Mouse (Mus musculus): ENCODE results near the gene Pip5k1c. TPM values are rescaled to one million over a fixed set of nuclear protein-coding genes. Genes with fewer than 3 reads are reported as not detected.
A peak's percentile ranks its signal among the peaks of the same experiment; 100 is the strongest.

The Pip5k1c gene
- polyA plus RNA-seq, 1 experiment from 2014 or later, result 62.9 TPM

DNA sequence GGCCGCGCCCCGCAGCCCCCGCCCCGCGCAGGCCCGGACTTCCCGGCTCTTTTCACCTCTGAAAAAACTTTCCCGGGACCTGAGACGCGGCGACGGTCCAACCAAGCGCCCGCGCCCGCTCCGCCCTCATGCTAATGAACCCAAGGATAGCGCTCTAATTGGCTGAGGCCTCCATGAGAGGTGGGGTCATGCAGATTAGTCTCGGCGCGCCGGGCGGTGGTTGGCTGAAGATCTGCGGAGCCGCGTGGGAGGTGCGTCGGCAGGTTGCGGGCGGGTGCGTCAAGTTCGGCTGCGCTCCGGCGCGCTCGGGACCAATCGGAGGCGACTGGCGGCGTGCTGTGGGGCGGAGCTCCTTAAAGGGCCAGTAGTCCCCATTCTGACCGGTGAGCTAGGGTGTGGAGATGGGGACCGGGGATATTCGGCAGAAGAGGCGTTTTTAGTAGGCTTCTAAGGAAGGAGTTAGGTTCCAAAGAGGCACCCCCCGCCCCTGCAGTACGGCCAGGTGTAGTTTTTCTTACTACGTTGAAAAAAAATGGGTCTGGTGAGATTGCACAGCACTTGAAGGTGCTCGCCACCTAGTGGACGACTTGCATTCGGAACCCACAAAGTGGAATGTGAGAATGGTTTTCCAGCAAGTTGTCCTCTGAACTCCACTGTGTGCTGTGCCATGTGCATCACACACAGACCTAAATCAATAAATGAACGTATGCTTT, 57.7 kb downstream of the Pip5k1c start, which contains the start of gene Hmg20b:
Hmg20b (minus strand) TSS at position 130 of the 713 bp plus-strand sequence.
- Histone ChIP-seq H3K4me1 (ENCODE audit: insufficient read depth, low read length) (peaks cover 33% of the 10 kb centered on the region), H3K4me3 (ENCODE audit: low read length) (peak within 1 kb of the TSS; percentile 88), H3K4me2 (replicated peaks; ENCODE audit: low read depth, low read length) (peak within 1 kb of the TSS; percentile 90), H3K9me3 (ENCODE audit: low read length) (no peaks in the 10 kb centered on the region), H3K27ac (ENCODE audit: low read length) (peak within 1 kb of the TSS; percentile 81), H3K9ac (replicated peaks; ENCODE audit: low read length) (peak within 1 kb of the TSS; percentile 97), H3K36me3 (ENCODE audit: insufficient read depth, low read length) (peaks cover 7% of the 10 kb centered on the region; the same call in 1 of the 2 replicates), H3K27me3 (ENCODE audit: insufficient read depth, low read length) (no peaks in the 10 kb centered on the region)
- WGBS, result under 1% methylated on average over 52 of the region's 54 CpGs
- peak; percentile 95 for ATAC-seq (ENCODE audit: low FRiP score, low TSS enrichment)

DNA sequence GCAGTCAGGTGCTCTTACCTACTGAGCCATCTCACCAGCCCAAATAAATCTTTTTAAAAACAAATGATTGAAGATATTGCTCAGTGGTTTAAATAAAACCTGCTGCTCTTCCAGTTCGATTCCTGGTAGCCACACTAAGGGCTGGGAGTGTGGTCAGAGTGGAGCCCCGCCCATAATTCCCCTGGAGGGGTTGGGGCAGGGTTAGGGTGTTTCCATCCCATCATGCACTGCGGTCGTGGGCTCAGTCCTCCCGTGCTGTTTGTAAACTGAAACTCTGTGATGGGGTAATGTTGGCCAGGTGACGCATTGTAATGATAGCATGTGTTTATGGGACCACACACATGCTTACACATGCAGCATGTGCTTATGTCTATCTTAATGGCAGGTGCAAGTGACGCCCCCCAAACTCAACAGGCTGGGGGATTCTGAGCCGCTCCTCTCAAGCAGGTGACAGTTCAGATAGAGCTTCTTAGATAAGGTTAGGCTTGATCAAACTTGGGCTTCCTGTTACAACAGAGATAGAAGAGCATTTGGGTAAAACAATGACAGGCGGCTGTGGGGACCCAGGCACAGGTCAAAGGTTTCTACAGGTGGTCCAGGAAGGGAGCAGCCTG, 59.0 kb downstream of the Pip5k1c start:
- Histone ChIP-seq H3K9ac (replicated peaks; ENCODE audit: low read length) (no peak overlapping the region), H3K27ac (ENCODE audit: low read length) (no peak overlapping the region), H3K4me2 (replicated peaks; ENCODE audit: low read depth, low read length) (no peak overlapping the region), H3K36me3 (ENCODE audit: insufficient read depth, low read length) (peaks cover 7% of the 10 kb centered on the region; the same call in 1 of the 2 replicates), H3K9me3 (ENCODE audit: low read length) (no peaks in the 10 kb centered on the region), H3K4me1 (ENCODE audit: insufficient read depth, low read length) (peaks cover 36% of the 10 kb centered on the region), H3K4me3 (ENCODE audit: low read length) (no peak overlapping the region), H3K27me3 (ENCODE audit: insufficient read depth, low read length) (no peaks in the 10 kb centered on the region)
- 28% methylated on average over 9 of the region's 9 CpGs for WGBS
- ATAC-seq (ENCODE audit: low FRiP score, low TSS enrichment), result no peak

GRCm38 (mm10) chr10:81354738-81355477, 62.1 kb downstream of the Pip5k1c start:
- no peaks in the 10 kb centered on the region for H3K9me3 ChIP-seq (ENCODE audit: low read length)
- H3K4me3 ChIP-seq (ENCODE audit: low read length), result no peak overlapping the region
- peaks cover 35% of the 10 kb centered on the region for H3K4me1 ChIP-seq (ENCODE audit: insufficient read depth, low read length)
- H3K9ac ChIP-seq (replicated peaks; ENCODE audit: low read length), result no peak overlapping the region
- ATAC-seq (ENCODE audit: low FRiP score, low TSS enrichment), result no peak
- 71% methylated on average over 9 of the region's 9 CpGs for WGBS
- H3K27me3 ChIP-seq (ENCODE audit: insufficient read depth, low read length), result no peaks in the 10 kb centered on the region
- no peak overlapping the region for H3K27ac ChIP-seq (ENCODE audit: low read length)
- no peaks in the 10 kb centered on the region for H3K36me3 ChIP-seq (ENCODE audit: insufficient read depth, low read length)
- H3K4me2 ChIP-seq (replicated peaks; ENCODE audit: low read depth, low read length), result no peak overlapping the region

DNA sequence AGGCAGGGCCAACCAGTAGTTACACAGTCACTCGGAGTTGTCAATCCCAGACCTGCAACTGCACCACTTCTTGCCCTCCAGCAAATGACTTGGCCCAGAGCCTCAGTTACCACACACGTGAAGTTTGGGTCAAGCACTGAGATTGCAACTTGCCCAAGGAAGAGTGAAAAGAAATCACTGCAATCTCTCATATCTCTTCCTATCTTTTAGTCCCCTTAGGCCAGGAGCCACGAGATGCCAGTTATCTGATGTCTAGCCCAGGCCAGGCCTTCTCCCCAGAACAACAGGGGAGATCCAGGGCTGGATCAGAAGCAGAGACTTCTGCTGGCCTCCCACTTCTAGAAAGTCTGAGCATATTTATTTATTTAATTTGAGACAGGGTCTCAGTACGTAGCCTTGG, 62.8 kb downstream of the Pip5k1c start:
- Histone ChIP-seq H3K27me3 (ENCODE audit: insufficient read depth, low read length) (no peaks in the 10 kb centered on the region), H3K4me2 (replicated peaks; ENCODE audit: low read depth, low read length) (no peak overlapping the region), H3K9ac (replicated peaks; ENCODE audit: low read length) (no peak overlapping the region), H3K36me3 (ENCODE audit: insufficient read depth, low read length) (no peaks in the 10 kb centered on the region), H3K4me3 (ENCODE audit: low read length) (no peak overlapping the region), H3K4me1 (ENCODE audit: insufficient read depth, low read length) (peaks cover 35% of the 10 kb centered on the region), H3K27ac (ENCODE audit: low read length) (no peak overlapping the region), H3K9me3 (ENCODE audit: low read length) (no peaks in the 10 kb centered on the region)
- 80% methylated on average over 4 of the region's 4 CpGs for WGBS
- no peak for ATAC-seq (ENCODE audit: low FRiP score, low TSS enrichment)

DNA sequence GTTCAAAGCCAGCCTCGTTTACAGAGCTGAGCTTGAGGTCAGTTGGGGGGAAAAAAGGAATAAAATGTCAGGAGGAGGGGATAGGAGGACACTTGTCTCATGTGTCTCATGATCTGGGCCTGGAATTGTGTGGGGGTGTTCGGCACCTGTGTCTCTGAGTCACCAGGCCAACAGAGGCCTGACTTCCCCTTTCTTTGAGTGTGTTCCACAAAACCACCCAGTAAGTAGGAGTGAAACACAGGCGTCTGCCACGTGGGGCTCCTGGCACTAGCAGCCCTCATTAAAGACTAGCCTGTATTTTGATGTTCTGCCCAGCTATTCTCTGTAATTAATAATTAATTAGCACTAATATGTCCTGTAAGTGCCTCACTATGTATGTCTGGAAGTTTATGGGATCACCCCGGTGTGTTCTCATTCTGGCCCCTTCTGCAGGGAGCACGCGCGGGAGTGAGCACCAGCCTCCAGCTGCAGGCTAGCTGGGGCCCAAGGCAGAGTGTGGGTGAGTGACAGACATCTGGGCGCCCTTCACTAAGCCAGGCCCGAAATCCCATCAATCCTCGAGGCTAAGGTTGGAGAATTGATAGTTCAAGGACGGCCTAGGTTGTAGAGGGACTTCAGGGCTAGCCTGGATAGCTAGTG, 63.7 kb downstream of the Pip5k1c start:
- Histone ChIP-seq H3K27me3 (ENCODE audit: insufficient read depth, low read length) (no peaks in the 10 kb centered on the region), H3K36me3 (ENCODE audit: insufficient read depth, low read length) (no peaks in the 10 kb centered on the region), H3K9ac (replicated peaks; ENCODE audit: low read length) (peak overlapping the region; percentile 46; the same call in 1 of the 2 replicates), H3K27ac (ENCODE audit: low read length) (no peak overlapping the region), H3K9me3 (ENCODE audit: low read length) (no peaks in the 10 kb centered on the region), H3K4me3 (ENCODE audit: low read length) (peak overlapping the region; percentile 79; the same call in 1 of the 2 replicates), H3K4me2 (replicated peaks; ENCODE audit: low read depth, low read length) (peak overlapping the region; percentile 99), H3K4me1 (ENCODE audit: insufficient read depth, low read length) (peaks cover 28% of the 10 kb centered on the region)
- WGBS, result 50% methylated on average over 12 of the region's 12 CpGs
- no peak for ATAC-seq (ENCODE audit: low FRiP score, low TSS enrichment)

DNA sequence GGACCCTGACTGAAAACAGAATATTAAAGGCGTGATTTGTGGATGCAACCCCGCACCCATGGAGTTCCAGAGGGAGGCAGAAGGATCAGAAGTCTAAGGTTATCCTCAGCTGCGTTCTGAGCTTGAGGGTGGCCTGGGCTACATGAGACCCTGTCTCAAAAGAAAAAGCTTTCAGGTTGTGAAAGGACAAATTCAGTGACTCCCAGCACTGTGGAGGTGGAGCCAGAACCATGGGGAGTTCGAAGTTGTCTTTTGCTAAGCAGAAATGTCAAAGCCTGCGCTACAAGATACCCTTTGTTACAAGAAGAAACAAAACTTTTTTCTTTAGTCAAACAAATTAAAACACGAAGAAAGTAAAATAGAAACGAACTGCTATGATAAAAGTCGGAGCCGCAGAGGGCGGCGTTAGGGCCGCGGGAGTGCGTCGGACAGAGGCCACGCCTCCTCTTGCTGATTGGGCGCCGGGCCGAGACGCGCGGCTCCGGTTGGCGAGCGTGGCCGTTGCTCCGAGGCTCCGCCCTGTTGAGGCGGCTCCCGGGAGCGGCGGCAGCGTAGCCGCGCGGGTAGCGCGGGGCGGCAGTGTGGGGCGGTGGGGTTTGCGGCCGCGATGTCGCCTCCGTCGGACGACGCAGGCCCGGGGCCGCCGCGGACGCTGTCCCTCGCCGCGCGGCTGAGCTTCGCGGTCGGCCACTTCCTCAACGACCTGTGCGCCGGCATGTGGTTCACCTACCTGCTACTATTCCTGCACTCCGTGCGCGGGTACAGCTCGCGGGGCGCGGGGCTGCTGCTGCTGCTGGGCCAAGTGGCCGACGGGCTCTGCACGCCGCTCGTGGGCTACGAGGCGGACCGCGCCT, 64.5 kb downstream of the Pip5k1c start, which contains the start of gene Mfsd12:
Mfsd12 (plus strand) TSS at position 501 of the 854 bp plus-strand sequence.
- peak within 1 kb of the TSS; percentile 83 for H3K9ac ChIP-seq (replicated peaks; ENCODE audit: low read length)
- peak; percentile 80 for ATAC-seq (ENCODE audit: low FRiP score, low TSS enrichment)
- peaks cover 25% of the 10 kb centered on the region for H3K4me1 ChIP-seq (ENCODE audit: insufficient read depth, low read length)
- WGBS, result 2% methylated on average over 74 of the region's 79 CpGs
- H3K9me3 ChIP-seq (ENCODE audit: low read length), result no peaks in the 10 kb centered on the region
- H3K4me2 ChIP-seq (replicated peaks; ENCODE audit: low read depth, low read length), result peak within 1 kb of the TSS; percentile 99
- H3K4me3 ChIP-seq (ENCODE audit: low read length), result peak within 1 kb of the TSS; percentile 79
- H3K36me3 ChIP-seq (ENCODE audit: insufficient read depth, low read length), result no peaks in the 10 kb centered on the region
- H3K27ac ChIP-seq (ENCODE audit: low read length), result 0 out of 2 replicates have a peak within 1 kb of the TSS, but pooled peaks have one; percentile 25
- H3K27me3 ChIP-seq (ENCODE audit: insufficient read depth, low read length), result no peaks in the 10 kb centered on the region

GRCm38 (mm10) chr10:81358209-81358608, 65.4 kb downstream of the Pip5k1c start:
- Histone ChIP-seq H3K36me3 (ENCODE audit: insufficient read depth, low read length) (no peaks in the 10 kb centered on the region), H3K9ac (replicated peaks; ENCODE audit: low read length) (peak overlapping the region; percentile 83), H3K4me1 (ENCODE audit: insufficient read depth, low read length) (peaks cover 30% of the 10 kb centered on the region), H3K9me3 (ENCODE audit: low read length) (no peaks in the 10 kb centered on the region), H3K27me3 (ENCODE audit: insufficient read depth, low read length) (no peaks in the 10 kb centered on the region), H3K4me2 (replicated peaks; ENCODE audit: low read depth, low read length) (peak overlapping the region; percentile 99), H3K4me3 (ENCODE audit: low read length) (peak overlapping the region; percentile 79), H3K27ac (ENCODE audit: low read length) (0 out of 2 replicates have a peak overlapping the region, but pooled peaks have one; percentile 25)
- 43% methylated on average over 4 of the region's 4 CpGs for WGBS
- ATAC-seq (ENCODE audit: low FRiP score, low TSS enrichment), result no peak

GRCm38 (mm10) chr10:81358841-81359240, 66.1 kb downstream of the Pip5k1c start:
- Histone ChIP-seq H3K9me3 (ENCODE audit: low read length) (no peaks in the 10 kb centered on the region), H3K4me3 (ENCODE audit: low read length) (peak overlapping the region; percentile 79; the same call in 1 of the 2 replicates), H3K27ac (ENCODE audit: low read length) (0 out of 2 replicates have a peak overlapping the region, but pooled peaks have one; percentile 25), H3K4me2 (replicated peaks; ENCODE audit: low read depth, low read length) (peak overlapping the region; percentile 99), H3K36me3 (ENCODE audit: insufficient read depth, low read length) (no peaks in the 10 kb centered on the region), H3K4me1 (ENCODE audit: insufficient read depth, low read length) (peaks cover 37% of the 10 kb centered on the region), H3K27me3 (ENCODE audit: insufficient read depth, low read length) (peaks cover 6% of the 10 kb centered on the region), H3K9ac (replicated peaks; ENCODE audit: low read length) (peak overlapping the region; percentile 83; the same call in 1 of the 2 replicates)
- ATAC-seq (ENCODE audit: low FRiP score, low TSS enrichment), result no peak
- WGBS, result 56% methylated on average over 1 of the region's 1 CpGs

Data from kidney, embryonic 16.5 days (tissue).